Mouse (Mus musculus) hindbrain, embryonic 15.5 days (tissue): ENCODE measurements around the gene Gpc5. TPM values are rescaled to one million over a fixed set of nuclear protein-coding genes. Genes with fewer than 3 reads are reported as not detected.

Experiments used
- ATAC-seq: fragments of 200-750 bp; cut with Nextera tagmentation; 2 replicates; pipeline ENCODE4 v1.8.0; 2017; ENCODE audit warnings: low read depth, moderate number of reproducible peaks, moderate TSS enrichment; ENCODE audit not compliant: low FRiP score
- H3K27ac ChIP-seq: fragments of 300-500 bp; sonication (generic); replicated peaks from 2 replicates; pipeline ENCODE4 v1.5.1; 2015; ENCODE audit warnings: mild to moderate bottlenecking, inconsistent platforms
- H3K27me3 ChIP-seq: fragments of 300-500 bp; sonication (generic); 2 replicates; pipeline ENCODE4 v1.6.1; 2015; ENCODE audit warnings: control low read depth, inconsistent platforms
- H3K36me3 ChIP-seq: fragments of 300-500 bp; sonication (generic); 2 replicates; pipeline ENCODE4 v1.6.1; 2015; ENCODE audit warnings: control low read depth, inconsistent platforms
- H3K4me1 ChIP-seq: fragments of 300-500 bp; sonication (generic); replicated peaks from 2 replicates; pipeline ENCODE4 v1.6.1; 2015; ENCODE audit warnings: control low read depth, inconsistent platforms
- H3K4me2 ChIP-seq: fragments of 300-500 bp; sonication (generic); 2 replicates; pipeline ENCODE4 v1.6.1; 2015; ENCODE audit warnings: moderate library complexity, mild to moderate bottlenecking, inconsistent platforms
- H3K4me3 ChIP-seq: fragments of 300-500 bp; sonication (generic); 2 replicates; pipeline ENCODE4 v1.5.1; 2015; ENCODE audit warnings: mild to moderate bottlenecking, inconsistent platforms
- H3K9ac ChIP-seq: fragments of 300-500 bp; sonication (generic); 2 replicates; pipeline ENCODE4 v1.6.1; 2015; ENCODE audit warnings: inconsistent platforms
- H3K9me3 ChIP-seq: fragments of 300-500 bp; sonication (generic); 2 replicates; pipeline ENCODE4 v1.6.1; 2016; ENCODE audit warnings: control low read depth, inconsistent platforms
- WGBS: fragments of 180-500 bp; shearing (Covaris S2); methylation state at CpG from one replicate; pipeline ENCODE4 v1.1.7; 2015; 5-methylcytosine and 5-hydroxymethylcytosine counted together
- polyA plus RNA-seq: library from polyadenylated mRNA; unstranded; fragments of >200 nt; fragmentation: Nextera tagmentation; extraction: Ambion mirVana; gene quantifications from 2 replicates; pipeline ENCODE4 v1.2.1, GENCODE M21; 2015

The Gpc5 gene
- polyA plus RNA-seq, 1 experiment from 2014 or later, result 9.8 TPM

- no peak overlapping the region for H3K4me2 ChIP-seq
- no peaks in the 10 kb centered on the region for H3K9me3 ChIP-seq
- H3K27ac ChIP-seq, result no peak overlapping the region
- no peaks in the 10 kb centered on the region for H3K36me3 ChIP-seq
- 83% methylated on average over 4 of the region's 4 CpGs for WGBS
- ATAC-seq, result no peak
- H3K9ac ChIP-seq, result no peak overlapping the region
- H3K27me3 ChIP-seq, result no peaks in the 10 kb centered on the region
- H3K4me3 ChIP-seq, result no peak overlapping the region
- no peaks in the 10 kb centered on the region for H3K4me1 ChIP-seq
Observed at GRCm38 (mm10) chr14:115998931-115999330, 906.9 kb downstream of the Gpc5 start.

GRCm38 (mm10) chr14:116087010-116087409 lies 995.0 kb downstream of the Gpc5 start:
- Histone ChIP-seq H3K27me3 (no peaks in the 10 kb centered on the region), H3K9ac (no peak overlapping the region), H3K4me1 (no peaks in the 10 kb centered on the region), H3K27ac (no peak overlapping the region), H3K36me3 (no peaks in the 10 kb centered on the region), H3K9me3 (no peaks in the 10 kb centered on the region), H3K4me2 (no peak overlapping the region), H3K4me3 (no peak overlapping the region)
- no peak for ATAC-seq
- 76% methylated on average over 4 of the region's 4 CpGs for WGBS

DNA sequence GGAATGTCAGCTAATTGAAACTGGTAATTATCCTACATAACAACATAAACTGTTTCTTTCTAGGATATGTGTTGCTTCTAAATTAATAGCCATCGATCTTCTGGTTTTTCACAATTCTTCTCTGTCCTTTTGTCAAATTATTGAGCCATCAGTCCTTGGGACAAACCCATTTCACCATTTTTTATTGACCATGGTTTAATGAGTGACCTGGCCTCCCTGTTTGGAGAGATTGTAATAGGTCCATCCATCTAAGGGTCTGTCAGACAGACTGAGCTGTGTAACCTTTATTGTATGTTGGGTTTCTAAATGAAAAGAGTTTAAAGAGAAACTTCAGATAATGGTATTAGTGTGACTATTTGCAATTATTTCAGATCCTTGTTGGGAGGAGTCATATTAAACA lies 1035.9 kb downstream of the Gpc5 start:
- Histone ChIP-seq H3K9ac (no peak overlapping the region), H3K4me2 (no peak overlapping the region), H3K27me3 (no peaks in the 10 kb centered on the region), H3K4me1 (no peaks in the 10 kb centered on the region), H3K4me3 (no peak overlapping the region), H3K27ac (no peak overlapping the region), H3K9me3 (no peaks in the 10 kb centered on the region), H3K36me3 (no peaks in the 10 kb centered on the region)
- no peak for ATAC-seq
- 67% methylated on average over 1 of the region's 1 CpGs for WGBS

- Histone ChIP-seq H3K4me1 (no peaks in the 10 kb centered on the region), H3K9me3 (no peaks in the 10 kb centered on the region), H3K36me3 (no peaks in the 10 kb centered on the region), H3K9ac (no peak overlapping the region), H3K4me3 (no peak overlapping the region), H3K4me2 (no peak overlapping the region), H3K27me3 (no peaks in the 10 kb centered on the region), H3K27ac (no peak overlapping the region)
- no peak for ATAC-seq
- WGBS, result 21% methylated on average over 5 of the region's 5 CpGs
Observed at GRCm38 (mm10) chr14:116137330-116137729, 1045.3 kb downstream of the Gpc5 start.

GRCm38 (mm10) chr14:116137772-116138171 lies 1045.8 kb downstream of the Gpc5 start:
- no peaks in the 10 kb centered on the region for H3K9me3 ChIP-seq
- no peaks in the 10 kb centered on the region for H3K4me1 ChIP-seq
- WGBS, result 79% methylated on average over 1 of the region's 1 CpGs
- no peak overlapping the region for H3K9ac ChIP-seq
- no peaks in the 10 kb centered on the region for H3K36me3 ChIP-seq
- no peak overlapping the region for H3K4me3 ChIP-seq
- H3K27me3 ChIP-seq, result no peaks in the 10 kb centered on the region
- ATAC-seq, result no peak
- H3K27ac ChIP-seq, result no peak overlapping the region
- no peak overlapping the region for H3K4me2 ChIP-seq

DNA sequence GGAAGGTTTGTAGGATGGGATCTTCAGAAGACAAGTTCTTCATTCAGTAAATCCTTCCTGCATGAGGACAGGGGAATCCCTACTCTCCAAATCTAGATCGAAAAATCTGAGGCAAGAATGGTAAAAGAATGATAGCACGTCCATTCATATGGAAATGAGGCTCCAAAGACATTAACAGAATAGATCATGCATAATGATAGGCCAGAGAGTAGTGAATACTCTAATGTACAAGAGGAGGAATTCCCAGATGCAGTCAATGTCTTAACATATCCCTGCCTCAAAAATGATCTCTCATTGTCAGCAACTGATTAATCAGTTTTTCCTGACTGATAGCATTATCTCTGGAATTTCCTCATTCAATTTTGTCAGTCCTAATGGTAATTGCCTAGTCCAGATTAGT lies 1070.6 kb downstream of the Gpc5 start:
- H3K27me3 ChIP-seq, result no peaks in the 10 kb centered on the region
- no peak for ATAC-seq
- WGBS, result 18% methylated on average over 2 of the region's 2 CpGs

GRCm38 (mm10) chr14:116167401-116167800 lies 1075.4 kb downstream of the Gpc5 start:
- Histone ChIP-seq H3K4me3 (no peak overlapping the region), H3K27ac (no peak overlapping the region), H3K27me3 (no peaks in the 10 kb centered on the region), H3K4me2 (no peak overlapping the region), H3K4me1 (no peaks in the 10 kb centered on the region), H3K9me3 (no peaks in the 10 kb centered on the region), H3K9ac (no peak overlapping the region), H3K36me3 (no peaks in the 10 kb centered on the region)
- ATAC-seq, result no peak

More for the DNA sequence above, 1070.6 kb downstream of the Gpc5 start:
- no peaks in the 10 kb centered on the region for H3K9me3 ChIP-seq
- no peak overlapping the region for H3K27ac ChIP-seq
- no peak overlapping the region for H3K4me2 ChIP-seq
- no peaks in the 10 kb centered on the region for H3K36me3 ChIP-seq
- no peak overlapping the region for H3K9ac ChIP-seq
- no peaks in the 10 kb centered on the region for H3K4me1 ChIP-seq
- no peak overlapping the region for H3K4me3 ChIP-seq

- Histone ChIP-seq H3K36me3 (no peaks in the 10 kb centered on the region), H3K27ac (no peak overlapping the region)
- ATAC-seq, result peak; percentile 42; the same call in 1 of the 2 replicates
Observed at GRCm38 (mm10) chr14:116169129-116169528, 1077.1 kb downstream of the Gpc5 start.

DNA sequence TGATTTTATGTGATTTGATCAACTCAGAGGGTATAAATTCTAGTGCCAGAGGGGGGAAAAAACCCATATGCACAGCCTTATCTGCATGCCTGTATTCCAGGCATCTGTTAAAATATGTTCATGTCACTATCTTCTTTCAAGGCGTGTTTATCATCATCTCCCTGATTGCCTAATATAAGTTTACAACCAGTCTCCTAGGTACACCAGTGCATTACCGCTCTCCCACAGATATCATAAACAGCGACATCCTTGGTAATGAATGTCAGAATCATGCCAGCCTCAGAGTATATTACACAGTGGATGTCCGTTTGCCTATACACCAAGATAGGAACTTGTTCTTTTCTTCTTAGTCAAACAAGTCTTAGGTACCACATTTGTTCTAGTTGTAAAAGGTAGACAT lies 1095.0 kb downstream of the Gpc5 start:
- H3K4me2 ChIP-seq, result no peak overlapping the region
- 84% methylated on average over 4 of the region's 4 CpGs for WGBS
- H3K4me1 ChIP-seq, result no peaks in the 10 kb centered on the region
- no peak overlapping the region for H3K9ac ChIP-seq
- H3K36me3 ChIP-seq, result no peaks in the 10 kb centered on the region
- H3K27me3 ChIP-seq, result no peaks in the 10 kb centered on the region
- no peak for ATAC-seq
- no peaks in the 10 kb centered on the region for H3K9me3 ChIP-seq
- no peak overlapping the region for H3K27ac ChIP-seq
- H3K4me3 ChIP-seq, result no peak overlapping the region

More at GRCm38 (mm10) chr14:116169129-116169528, 1077.1 kb downstream of the Gpc5 start:
- H3K9me3 ChIP-seq, result no peaks in the 10 kb centered on the region
- H3K9ac ChIP-seq, result no peak overlapping the region
- H3K27me3 ChIP-seq, result no peaks in the 10 kb centered on the region
- no peak overlapping the region for H3K4me3 ChIP-seq
- no peak overlapping the region for H3K4me2 ChIP-seq
- no peaks in the 10 kb centered on the region for H3K4me1 ChIP-seq
- WGBS, result 58% methylated on average over 5 of the region's 5 CpGs

- ATAC-seq, result no peak
- H3K4me2 ChIP-seq, result no peak overlapping the region
- no peaks in the 10 kb centered on the region for H3K36me3 ChIP-seq
- no peak overlapping the region for H3K27ac ChIP-seq
- H3K27me3 ChIP-seq, result no peaks in the 10 kb centered on the region
- H3K4me3 ChIP-seq, result no peak overlapping the region
- no peak overlapping the region for H3K9ac ChIP-seq
- no peaks in the 10 kb centered on the region for H3K4me1 ChIP-seq
- no peaks in the 10 kb centered on the region for H3K9me3 ChIP-seq
- WGBS, result 26% methylated on average over 6 of the region's 6 CpGs
Observed at GRCm38 (mm10) chr14:116206977-116207376, 1115.0 kb downstream of the Gpc5 start.

DNA sequence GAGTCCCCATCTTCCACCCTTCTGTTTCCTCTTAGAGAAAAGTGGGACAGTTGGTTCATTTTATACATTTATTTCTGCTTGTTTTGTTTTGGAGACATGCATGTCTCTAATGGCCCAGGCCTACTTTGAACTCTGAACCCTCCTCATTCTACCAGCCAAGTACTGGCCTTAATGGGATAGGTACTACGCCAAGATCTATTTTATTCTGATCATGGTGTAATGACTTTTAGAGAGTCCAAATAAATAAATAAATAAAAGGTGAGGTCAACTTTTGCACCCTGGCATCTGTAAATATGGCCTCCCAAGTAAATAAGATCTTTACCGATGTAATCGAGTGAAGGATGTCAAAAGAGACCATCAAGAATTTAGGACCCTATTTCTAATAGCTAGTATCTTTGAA lies 1116.6 kb downstream of the Gpc5 start:
- H3K4me3 ChIP-seq, result no peak overlapping the region
- 96% methylated on average over 3 of the region's 3 CpGs for WGBS
- no peak for ATAC-seq

DNA sequence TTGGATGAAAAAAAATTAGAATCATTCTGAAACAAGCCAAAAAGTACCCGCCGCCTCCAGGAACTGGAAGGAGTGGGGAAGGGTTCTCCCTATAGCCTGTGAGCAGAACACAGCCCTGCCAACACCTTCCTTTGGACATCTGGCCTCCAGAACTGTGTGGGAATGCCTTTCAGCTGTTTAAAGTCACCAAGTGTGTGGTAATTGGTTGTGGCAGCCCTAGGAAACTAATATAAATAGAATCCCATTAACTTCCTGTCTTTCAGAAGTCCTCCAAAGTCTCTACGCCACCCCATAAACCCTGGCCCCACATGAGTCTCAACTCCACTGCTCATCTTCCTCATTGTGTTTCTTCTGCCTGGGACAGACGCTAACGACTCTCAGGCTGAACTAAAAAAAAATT lies 1117.0 kb downstream of the Gpc5 start:
- no peak overlapping the region for H3K4me3 ChIP-seq
- H3K27me3 ChIP-seq, result no peaks in the 10 kb centered on the region
- 73% methylated on average over 5 of the region's 5 CpGs for WGBS
- no peak overlapping the region for H3K9ac ChIP-seq
- no peak overlapping the region for H3K4me2 ChIP-seq
- H3K27ac ChIP-seq, result no peak overlapping the region
- no peaks in the 10 kb centered on the region for H3K36me3 ChIP-seq
- no peaks in the 10 kb centered on the region for H3K9me3 ChIP-seq
- no peaks in the 10 kb centered on the region for H3K4me1 ChIP-seq
- no peak for ATAC-seq

More for the DNA sequence above, 1116.6 kb downstream of the Gpc5 start:
- H3K27me3 ChIP-seq, result no peaks in the 10 kb centered on the region
- no peak overlapping the region for H3K9ac ChIP-seq
- H3K4me2 ChIP-seq, result no peak overlapping the region
- no peaks in the 10 kb centered on the region for H3K4me1 ChIP-seq
- no peak overlapping the region for H3K27ac ChIP-seq
- H3K9me3 ChIP-seq, result no peaks in the 10 kb centered on the region
- no peaks in the 10 kb centered on the region for H3K36me3 ChIP-seq

GRCm38 (mm10) chr14:116210304-116210703 lies 1118.3 kb downstream of the Gpc5 start:
- H3K4me3 ChIP-seq, result no peak overlapping the region
- H3K36me3 ChIP-seq, result no peaks in the 10 kb centered on the region
- no peaks in the 10 kb centered on the region for H3K4me1 ChIP-seq
- H3K27me3 ChIP-seq, result no peaks in the 10 kb centered on the region
- H3K27ac ChIP-seq, result no peak overlapping the region
- no peak overlapping the region for H3K9ac ChIP-seq
- H3K4me2 ChIP-seq, result no peak overlapping the region
- no peak for ATAC-seq
- no peaks in the 10 kb centered on the region for H3K9me3 ChIP-seq
- 87% methylated on average over 6 of the region's 6 CpGs for WGBS
